Mouse (Mus musculus): Measurements from ENCODE around the gene Zmym5. TPM values are rescaled to one million over a fixed set of nuclear protein-coding genes. Genes with fewer than 3 reads are reported as not detected.
"Not testable (repeated sequence)": the region's sequence is repeated elsewhere in the genome, so short reads cannot be mapped to it uniquely, and the experiment has no call there.

The Zmym5 gene
- total RNA-seq, 2 experiments from 2014 or later = 24.9 to 30.1 TPM

- ATAC-seq (replicated peaks; ENCODE audit: low FRiP score, low TSS enrichment, poor library complexity, severe bottlenecking) = peak; percentile 91
These were observed 33.1 kb downstream of the Zmym5 start, which contains the start of gene Pspc1 for GRCm38 (mm10) chr14:56778200-56778932. Pspc1 (minus strand) TSS chr14:56778316.

- peak; percentile 65 for ATAC-seq (replicated peaks; ENCODE audit: low FRiP score, low TSS enrichment, poor library complexity, severe bottlenecking)
These were observed 34.0 kb downstream of the Zmym5 start for GRCm38 (mm10) chr14:56777360-56778136.

DNA sequence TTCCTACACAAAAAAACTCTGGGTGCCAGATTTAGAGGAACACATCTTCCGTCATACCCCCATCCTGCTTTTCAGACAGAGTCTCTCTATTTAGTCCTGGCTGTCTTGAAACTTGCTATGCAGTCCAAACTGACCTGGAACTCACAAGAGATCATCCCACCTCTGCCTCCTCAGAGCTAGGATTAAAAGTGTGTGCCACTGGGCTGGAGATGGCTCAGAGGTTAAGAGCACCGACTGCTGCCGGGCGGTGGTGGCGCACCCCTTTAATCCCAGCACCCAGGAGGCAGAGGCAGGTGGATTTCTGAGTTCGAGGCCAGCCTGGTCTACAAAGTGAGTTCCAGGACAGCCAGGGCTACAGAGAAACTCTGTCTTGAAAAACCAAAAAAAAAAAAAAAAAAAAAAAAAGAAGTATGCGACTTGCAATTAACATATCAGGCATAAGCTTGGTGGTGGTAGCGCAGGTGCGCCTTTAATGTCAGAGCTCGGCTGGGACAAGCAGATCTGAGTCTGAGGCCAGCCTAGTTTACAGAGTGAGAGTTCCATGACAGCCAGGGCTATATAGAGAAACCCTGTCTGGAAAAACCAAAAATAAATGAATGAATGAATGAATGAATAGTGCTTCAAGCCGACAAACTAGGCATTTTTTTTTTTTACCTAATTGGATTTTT, 34.8 kb downstream of the Zmym5 start:
- no peak for ATAC-seq (replicated peaks; ENCODE audit: low FRiP score, low TSS enrichment, poor library complexity, severe bottlenecking)

DNA sequence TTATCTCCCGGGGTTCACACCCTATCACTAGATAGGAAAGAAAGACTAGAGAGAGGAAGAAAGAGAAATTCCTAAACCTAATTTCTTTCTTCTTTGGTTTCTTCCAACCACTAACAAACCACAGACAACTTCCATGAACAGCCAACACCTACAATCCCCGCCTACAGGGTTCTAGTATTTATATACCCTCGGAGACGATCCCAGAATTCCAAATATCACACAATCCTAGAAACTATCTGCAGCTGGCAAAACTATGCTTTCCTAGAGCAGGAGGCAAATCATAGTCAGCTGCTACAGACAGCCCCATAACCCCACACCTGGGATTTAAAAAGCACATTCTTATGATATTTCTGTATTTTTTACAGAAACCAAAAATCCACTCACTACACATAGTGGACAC, 36.1 kb downstream of the Zmym5 start:
- no peak for ATAC-seq (replicated peaks; ENCODE audit: low FRiP score, low TSS enrichment, poor library complexity, severe bottlenecking)

GRCm38 (mm10) chr14:56766438-56766837, 45.1 kb downstream of the Zmym5 start:
- not testable (repeated sequence) for ATAC-seq (replicated peaks; ENCODE audit: low FRiP score, low TSS enrichment, poor library complexity, severe bottlenecking)

DNA sequence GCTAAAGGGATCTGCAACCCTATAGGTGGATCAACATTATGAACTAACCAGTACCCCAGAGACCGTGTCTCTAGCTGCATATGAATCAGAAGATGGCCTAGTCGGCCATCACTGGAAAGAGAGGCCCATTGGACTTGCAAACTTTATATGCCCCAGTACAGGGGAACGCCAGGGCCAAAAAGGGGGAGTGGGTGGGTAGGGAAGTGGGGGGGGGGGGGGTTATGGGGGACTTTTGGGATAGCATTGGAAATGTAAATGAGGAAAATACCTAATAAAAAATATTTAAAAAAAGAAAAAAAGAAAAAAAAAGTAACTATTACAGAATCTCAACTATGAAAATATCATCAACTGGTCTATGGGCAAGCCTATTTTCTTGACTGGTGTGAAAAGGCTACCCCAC, 46.4 kb downstream of the Zmym5 start:
- ATAC-seq (replicated peaks; ENCODE audit: low FRiP score, low TSS enrichment, poor library complexity, severe bottlenecking) = not testable (repeated sequence)

DNA sequence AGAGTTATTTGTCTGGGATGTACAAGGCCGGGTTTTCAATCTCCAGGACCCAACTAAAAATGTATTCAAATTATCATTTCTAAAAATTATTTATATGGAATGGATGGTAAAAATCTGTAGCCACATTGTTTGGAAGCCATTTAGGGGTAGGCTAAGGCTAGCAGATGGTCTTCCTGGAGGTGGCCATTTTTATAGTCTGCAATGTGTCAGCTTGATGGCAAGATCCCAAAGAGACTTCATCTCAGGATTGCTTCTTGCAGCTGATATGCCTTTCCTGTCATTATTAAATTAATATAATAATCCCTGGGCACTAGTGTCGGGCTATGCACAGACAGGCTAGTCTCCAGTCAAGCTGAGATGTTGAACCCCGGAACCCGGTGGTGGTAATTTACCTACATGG, 60.2 kb downstream of the Zmym5 start:
- no peak for ATAC-seq (replicated peaks; ENCODE audit: low FRiP score, low TSS enrichment, poor library complexity, severe bottlenecking)

Other genes with a start within 250 kb of the Zmym5 start
- 12.3 and 14.9 TPM in 2 replicates for gene Cenpj, start 236.3 kb downstream of the Zmym5 start, total RNA-seq (2014; fragmentation: Nextera tagmentation)
- 11.7 and 24.0 TPM in 2 replicates for gene Cenpj, start 236.3 kb downstream of the Zmym5 start, total RNA-seq (2017)
- 11.4 and 23.6 TPM in 2 replicates for gene Parp4, start 236.1 kb downstream of the Zmym5 start, total RNA-seq (2014; fragmentation: Nextera tagmentation)
- 2.8 and 6.3 TPM in 2 replicates for gene Parp4, start 236.1 kb downstream of the Zmym5 start, total RNA-seq (2017)
- 27.6 and 34.2 TPM in 2 replicates for gene Mphosph8, start 143.5 kb downstream of the Zmym5 start, total RNA-seq (2014; fragmentation: Nextera tagmentation)
- 34.1 and 34.7 TPM in 2 replicates for gene Mphosph8, start 143.5 kb downstream of the Zmym5 start, total RNA-seq (2017)
- gene Pspc1, start 33.4 kb downstream of the Zmym5 start, total RNA-seq (2014; fragmentation: Nextera tagmentation) = 74.0 and 114 TPM in 2 replicates
- gene Pspc1, start 33.4 kb downstream of the Zmym5 start, total RNA-seq (2017) = 157 and 211 TPM in 2 replicates
- gene Zmym2, start 74.9 kb upstream of the Zmym5 start, total RNA-seq (2014; fragmentation: Nextera tagmentation) = 53.6 and 53.7 TPM in 2 replicates
- 37.3 and 63.3 TPM in 2 replicates for gene Zmym2, start 74.9 kb upstream of the Zmym5 start, total RNA-seq (2017)
- gene Gja3, start 246.4 kb upstream of the Zmym5 start, total RNA-seq (2014; fragmentation: Nextera tagmentation) = not detected in 2 replicates
- not detected in 2 replicates for gene Gja3, start 246.4 kb upstream of the Zmym5 start, total RNA-seq (2017)

Data from megakaryocyte-erythroid progenitor cell, adult 5-6 weeks (primary cell).